Mouse (Mus musculus): ENCODE measurements at regions not wholly inside any gene's neighbourhood (a gene's known extent, or its start where the extent isn't known, plus 50 kb on each side); places are given as distances from the start of the nearest gene placed in this dataset.
A peak's percentile ranks its signal among the peaks of the same experiment; 100 is the strongest.

GRCm38 (mm10) chr5:75761459-75762310, 187.0 kb downstream of the Kit start:
- 81% methylated on average over 11 of the region's 11 CpGs for WGBS
- ATAC-seq (ENCODE audit: insufficient number of reproducible peaks, insufficient read depth, low FRiP score, low TSS enrichment, low read depth): no peak
- Histone ChIP-seq H3K27me3 (no peaks in the 10 kb centered on the region), H3K4me2 (no peak overlapping the region), H3K27ac (no peak overlapping the region), H3K9me3 (no peaks in the 10 kb centered on the region), H3K4me3 (replicated peaks) (no peak overlapping the region), H3K36me3 (no peaks in the 10 kb centered on the region), H3K9ac (replicated peaks) (no peak overlapping the region), H3K4me1 (replicated peaks) (no peaks in the 10 kb centered on the region)

GRCm38 (mm10) chr5:75756168-75756567, 181.5 kb downstream of the Kit start:
- no peaks in the 10 kb centered on the region for H3K9me3 ChIP-seq
- H3K36me3 ChIP-seq: no peaks in the 10 kb centered on the region
- H3K4me1 ChIP-seq (replicated peaks): no peaks in the 10 kb centered on the region; the same call in 1 of the 2 replicates
- no peak overlapping the region for H3K4me3 ChIP-seq (replicated peaks)
- no peak for ATAC-seq (ENCODE audit: insufficient number of reproducible peaks, insufficient read depth, low FRiP score, low TSS enrichment, low read depth)
- H3K27ac ChIP-seq: no peak overlapping the region
- no peaks in the 10 kb centered on the region for H3K27me3 ChIP-seq
- WGBS: 78% methylated on average over 7 of the region's 7 CpGs
- H3K4me2 ChIP-seq: no peak overlapping the region
- H3K9ac ChIP-seq (replicated peaks): no peak overlapping the region

- Histone ChIP-seq H3K9me3 (no peaks in the 10 kb centered on the region), H3K4me1 (replicated peaks) (no peaks in the 10 kb centered on the region; the same call in 1 of the 2 replicates), H3K4me3 (replicated peaks) (no peak overlapping the region), H3K4me2 (no peak overlapping the region), H3K9ac (replicated peaks) (no peak overlapping the region), H3K36me3 (no peaks in the 10 kb centered on the region), H3K27me3 (no peaks in the 10 kb centered on the region), H3K27ac (no peak overlapping the region)
- 76% methylated on average over 7 of the region's 7 CpGs for WGBS
- ATAC-seq (ENCODE audit: insufficient number of reproducible peaks, insufficient read depth, low FRiP score, low TSS enrichment, low read depth): no peak
These were observed 179.6 kb downstream of the Kit start for GRCm38 (mm10) chr5:75754356-75754755.

DNA sequence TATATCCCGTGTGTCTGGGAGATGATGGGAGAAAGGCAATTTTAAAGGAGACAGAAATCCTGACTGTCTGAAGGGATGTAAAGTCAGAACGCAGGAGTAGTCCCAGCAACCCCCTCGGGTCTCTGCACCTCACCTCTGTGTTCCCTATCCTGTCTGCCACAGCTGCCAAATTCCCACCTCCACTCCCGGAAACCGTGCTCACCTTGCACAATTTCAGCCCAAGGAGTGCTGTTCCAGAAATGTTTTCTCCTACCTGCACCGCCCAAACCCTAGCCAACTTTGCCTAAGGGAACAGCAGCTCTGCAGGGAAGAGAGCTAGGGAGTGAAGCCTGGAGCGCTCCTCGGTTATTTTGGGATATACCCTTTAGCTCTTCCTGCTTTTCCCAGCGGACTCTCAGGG, 170.6 kb downstream of the Kit start:
- 71% methylated on average over 9 of the region's 9 CpGs for WGBS
- Histone ChIP-seq H3K27ac (no peak overlapping the region), H3K27me3 (no peaks in the 10 kb centered on the region)

GRCm38 (mm10) chr5:75744475-75745045, 169.8 kb downstream of the Kit start:
- peak overlapping the region; percentile 82 for H3K27ac ChIP-seq

More for the DNA sequence above, 170.6 kb downstream of the Kit start:
- H3K9me3 ChIP-seq: no peaks in the 10 kb centered on the region
- H3K4me3 ChIP-seq (replicated peaks): no peak overlapping the region
- H3K36me3 ChIP-seq: no peaks in the 10 kb centered on the region
- no peak for ATAC-seq (ENCODE audit: insufficient number of reproducible peaks, insufficient read depth, low FRiP score, low TSS enrichment, low read depth)
- no peak overlapping the region for H3K4me2 ChIP-seq
- H3K9ac ChIP-seq (replicated peaks): no peak overlapping the region
- H3K4me1 ChIP-seq (replicated peaks): peaks cover 23% of the 10 kb centered on the region

DNA sequence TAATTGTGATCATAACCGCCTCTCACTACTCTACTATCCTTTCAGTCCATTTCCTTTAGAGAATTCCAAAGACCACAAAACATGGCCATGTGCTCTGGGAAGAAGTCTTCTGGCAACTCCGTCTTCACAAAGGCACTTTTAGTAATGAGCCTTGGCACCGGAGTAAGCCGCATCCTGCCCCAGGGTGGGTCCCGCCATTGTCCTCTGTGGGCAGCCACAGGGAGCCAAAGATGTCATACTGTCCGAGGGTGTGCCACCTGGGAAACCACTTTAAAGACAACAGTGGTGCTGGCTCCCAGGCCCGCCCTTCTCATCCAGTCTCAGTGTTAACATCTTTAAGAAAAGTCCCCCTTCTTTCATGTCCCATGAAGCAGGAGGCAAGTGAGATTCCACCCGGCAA, 164.6 kb downstream of the Kit start:
- Histone ChIP-seq H3K4me2 (no peak overlapping the region), H3K4me3 (replicated peaks) (no peak overlapping the region), H3K27ac (no peak overlapping the region), H3K9ac (replicated peaks) (no peak overlapping the region), H3K4me1 (replicated peaks) (peaks cover 18% of the 10 kb centered on the region), H3K9me3 (no peaks in the 10 kb centered on the region), H3K36me3 (no peaks in the 10 kb centered on the region), H3K27me3 (no peaks in the 10 kb centered on the region)
- ATAC-seq (ENCODE audit: insufficient number of reproducible peaks, insufficient read depth, low FRiP score, low TSS enrichment, low read depth): no peak
- 77% methylated on average over 8 of the region's 8 CpGs for WGBS

More at GRCm38 (mm10) chr5:75744475-75745045, 169.8 kb downstream of the Kit start:
- H3K9me3 ChIP-seq: no peaks in the 10 kb centered on the region
- 15% methylated on average over 6 of the region's 6 CpGs for WGBS
- no peak overlapping the region for H3K4me3 ChIP-seq (replicated peaks)
- peak overlapping the region; percentile 15; the same call in 1 of the 2 replicates for H3K4me2 ChIP-seq
- H3K4me1 ChIP-seq (replicated peaks): peaks cover 28% of the 10 kb centered on the region
- no peaks in the 10 kb centered on the region for H3K36me3 ChIP-seq
- no peak overlapping the region for H3K9ac ChIP-seq (replicated peaks)
- ATAC-seq (ENCODE audit: insufficient number of reproducible peaks, insufficient read depth, low FRiP score, low TSS enrichment, low read depth): no peak
- H3K27me3 ChIP-seq: no peaks in the 10 kb centered on the region

GRCm38 (mm10) chr5:75738445-75738844, 163.7 kb downstream of the Kit start:
- no peak overlapping the region for H3K4me2 ChIP-seq
- no peaks in the 10 kb centered on the region for H3K27me3 ChIP-seq
- ATAC-seq (ENCODE audit: insufficient number of reproducible peaks, insufficient read depth, low FRiP score, low TSS enrichment, low read depth): no peak
- H3K4me1 ChIP-seq (replicated peaks): peaks cover 9% of the 10 kb centered on the region; the same call in 1 of the 2 replicates
- H3K9ac ChIP-seq (replicated peaks): no peak overlapping the region
- H3K4me3 ChIP-seq (replicated peaks): no peak overlapping the region
- 66% methylated on average over 2 of the region's 2 CpGs for WGBS
- H3K27ac ChIP-seq: no peak overlapping the region
- H3K36me3 ChIP-seq: no peaks in the 10 kb centered on the region
- H3K9me3 ChIP-seq: no peaks in the 10 kb centered on the region

GRCm38 (mm10) chr5:75737752-75738151, 163.0 kb downstream of the Kit start:
- H3K36me3 ChIP-seq: no peaks in the 10 kb centered on the region
- no peaks in the 10 kb centered on the region for H3K9me3 ChIP-seq
- WGBS: 88% methylated on average over 7 of the region's 7 CpGs
- no peak overlapping the region for H3K4me3 ChIP-seq (replicated peaks)
- H3K4me2 ChIP-seq: no peak overlapping the region
- ATAC-seq (ENCODE audit: insufficient number of reproducible peaks, insufficient read depth, low FRiP score, low TSS enrichment, low read depth): no peak
- no peak overlapping the region for H3K9ac ChIP-seq (replicated peaks)
- no peaks in the 10 kb centered on the region for H3K27me3 ChIP-seq
- no peak overlapping the region for H3K27ac ChIP-seq
- peaks cover 9% of the 10 kb centered on the region; the same call in 1 of the 2 replicates for H3K4me1 ChIP-seq (replicated peaks)

DNA sequence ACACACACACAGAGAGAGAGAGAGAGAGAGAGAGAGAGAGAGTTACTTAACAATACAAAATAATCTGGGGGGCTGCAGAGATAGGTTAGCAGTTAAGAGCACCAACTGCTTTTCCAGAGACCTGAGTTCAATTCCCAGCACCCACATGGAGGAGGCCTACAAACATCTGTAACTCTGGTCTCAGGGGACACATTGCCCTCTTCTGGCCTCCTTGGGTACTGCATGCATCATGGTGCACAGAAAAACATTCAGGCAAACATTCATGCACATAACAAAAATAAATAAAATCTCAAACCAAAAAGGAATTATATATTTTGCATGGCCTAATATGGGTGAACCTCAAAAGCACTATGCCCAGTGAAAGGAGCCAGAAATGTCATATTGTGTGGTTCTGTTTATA, 161.6 kb downstream of the Kit start:
- H3K27me3 ChIP-seq: no peaks in the 10 kb centered on the region
- H3K4me3 ChIP-seq (replicated peaks): no peak overlapping the region
- ATAC-seq (ENCODE audit: insufficient number of reproducible peaks, insufficient read depth, low FRiP score, low TSS enrichment, low read depth): no peak
- H3K27ac ChIP-seq: no peak overlapping the region
- peaks cover 9% of the 10 kb centered on the region; the same call in 1 of the 2 replicates for H3K4me1 ChIP-seq (replicated peaks)
- no peak overlapping the region for H3K4me2 ChIP-seq
- H3K36me3 ChIP-seq: no peaks in the 10 kb centered on the region
- no peak overlapping the region for H3K9ac ChIP-seq (replicated peaks)
- no peaks in the 10 kb centered on the region for H3K9me3 ChIP-seq

GRCm38 (mm10) chr5:75734508-75734907, 159.8 kb downstream of the Kit start:
- Histone ChIP-seq H3K4me1 (replicated peaks) (0 out of 2 replicates have a peak, but pooled peaks cover 4% of the 10 kb centered on the region), H3K27me3 (no peaks in the 10 kb centered on the region), H3K4me3 (replicated peaks) (no peak overlapping the region), H3K36me3 (no peaks in the 10 kb centered on the region), H3K27ac (no peak overlapping the region), H3K9ac (replicated peaks) (no peak overlapping the region), H3K4me2 (no peak overlapping the region), H3K9me3 (no peaks in the 10 kb centered on the region)
- ATAC-seq (ENCODE audit: insufficient number of reproducible peaks, insufficient read depth, low FRiP score, low TSS enrichment, low read depth): no peak
- WGBS: 87% methylated on average over 14 of the region's 14 CpGs

GRCm38 (mm10) chr5:75734043-75734442, 159.3 kb downstream of the Kit start:
- H3K9me3 ChIP-seq: no peaks in the 10 kb centered on the region
- WGBS: 88% methylated on average over 6 of the region's 6 CpGs
- no peak overlapping the region for H3K27ac ChIP-seq
- H3K36me3 ChIP-seq: no peaks in the 10 kb centered on the region
- 0 out of 2 replicates have a peak, but pooled peaks cover 3% of the 10 kb centered on the region for H3K4me1 ChIP-seq (replicated peaks)
- no peak overlapping the region for H3K4me3 ChIP-seq (replicated peaks)
- ATAC-seq (ENCODE audit: insufficient number of reproducible peaks, insufficient read depth, low FRiP score, low TSS enrichment, low read depth): no peak
- no peak overlapping the region for H3K4me2 ChIP-seq
- no peak overlapping the region for H3K9ac ChIP-seq (replicated peaks)
- H3K27me3 ChIP-seq: no peaks in the 10 kb centered on the region
